Mouse (Mus musculus): Measurements from ENCODE around the gene Akt1s1. TPM values are rescaled to one million over a fixed set of nuclear protein-coding genes. Genes with fewer than 3 reads are reported as not detected.
A peak's percentile ranks its signal among the peaks of the same experiment; 100 is the strongest.

Akt1s1 gene
- total RNA-seq, 2 experiments from 2014 or later: 78.8 to 80.6 TPM

- DNase-seq: no peak
These were observed 22.0 kb upstream of the Akt1s1 start for GRCm38 (mm10) chr7:44826771-44827170.

GRCm38 (mm10) chr7:44828706-44829105 is 20.1 kb upstream of the Akt1s1 start:
- DNase-seq: no peak

GRCm38 (mm10) chr7:44832763-44833162 is 16.0 kb upstream of the Akt1s1 start:
- DNase-seq: no peak

GRCm38 (mm10) chr7:44835373-44836015 is 13.3 kb upstream of the Akt1s1 start:
- DNase-seq: no peak

GRCm38 (mm10) chr7:44836016-44836404 is 12.8 kb upstream of the Akt1s1 start:
- DNase-seq: no peak

- no peak for DNase-seq
These were observed 12.3 kb upstream of the Akt1s1 start for GRCm38 (mm10) chr7:44836423-44837053.

- DNase-seq: no peak
These were observed 10.7 kb upstream of the Akt1s1 start for GRCm38 (mm10) chr7:44838073-44838472.

GRCm38 (mm10) chr7:44839171-44839490 is 9.7 kb upstream of the Akt1s1 start:
- DNase-seq: no peak

- peak; percentile 54 to 57 for DNase-seq
These were observed 9.2 kb upstream of the Akt1s1 start for GRCm38 (mm10) chr7:44839491-44840191.

GRCm38 (mm10) chr7:44840426-44840825 is 8.4 kb upstream of the Akt1s1 start:
- no peak for DNase-seq

GRCm38 (mm10) chr7:44841825-44842463 is 6.8 kb upstream of the Akt1s1 start:
- DNase-seq: no peak

GRCm38 (mm10) chr7:44845006-44845405 is 3.8 kb upstream of the Akt1s1 start:
- no peak for DNase-seq

- DNase-seq: no peak
These were observed 2.0 kb upstream of the Akt1s1 start for GRCm38 (mm10) chr7:44846804-44847203.

GRCm38 (mm10) chr7:44847772-44848171 is 1.0 kb upstream of the Akt1s1 start:
- DNase-seq: no peak

- DNase-seq: peak; percentile 90
These were observed 773 bp downstream of the Akt1s1 start for GRCm38 (mm10) chr7:44849416-44850111.

GRCm38 (mm10) chr7:44850146-44850545 is 1.4 kb downstream of the Akt1s1 start:
- DNase-seq: peak in 1 of 2 experiments; percentile 68

- DNase-seq: no peak
These were observed 2.2 kb downstream of the Akt1s1 start for GRCm38 (mm10) chr7:44850789-44851624.

GRCm38 (mm10) chr7:44851625-44852234 is 2.9 kb downstream of the Akt1s1 start:
- DNase-seq: no peak

- DNase-seq: no peak
These were observed 3.7 kb downstream of the Akt1s1 start for GRCm38 (mm10) chr7:44852259-44853027.

GRCm38 (mm10) chr7:44853065-44853464 is 4.3 kb downstream of the Akt1s1 start:
- DNase-seq: no peak
